Mouse (Mus musculus): ENCODE results near the gene Mrto4. TPM values are rescaled to one million over a fixed set of nuclear protein-coding genes. Genes with fewer than 3 reads are reported as not detected.
A peak's percentile ranks its signal among the peaks of the same experiment; 100 is the strongest.
"Not testable (repeated sequence)": the region's sequence is repeated elsewhere in the genome, so short reads cannot be mapped to it uniquely, and the experiment has no call there.

Mrto4 gene
- polyA plus RNA-seq (2015; fragmentation: Nextera tagmentation; extraction: Ambion mirVana), result 99.6 and 116 TPM in 2 replicates

GRCm38 (mm10) chr4:139351931-139352711 lies at the start of gene Mrto4, which contains the start of the genes Emc1 and Ubr4:
Gene Mrto4 (minus strand): TSS chr4:139352576.
Gene Emc1 (plus strand): TSS chr4:139352587.
Gene Ubr4 (plus strand): TSS chr4:139352609.
- Histone ChIP-seq H3K9me3 (no peaks in the 10 kb centered on the region), H3K27me3 (replicated peaks) (no peaks in the 10 kb centered on the region), H3K36me3 (peaks cover 33% of the 10 kb centered on the region), H3K4me3 (replicated peaks) (peak within 1 kb of the TSS; percentile 66), H3K9ac (peak within 1 kb of the TSS; percentile 74), H3K4me1 (peaks cover 15% of the 10 kb centered on the region), H3K27ac (peak within 1 kb of the TSS; percentile 99), H3K4me2 (peak within 1 kb of the TSS; percentile 92)
- WGBS, result under 1% methylated on average over 64 of the region's 64 CpGs
- ATAC-seq (ENCODE audit: insufficient read depth, low FRiP score, low read depth), result peak; percentile 92

- 83% methylated on average over 5 of the region's 5 CpGs for WGBS
- Histone ChIP-seq H3K27me3 (replicated peaks) (no peaks in the 10 kb centered on the region), H3K4me1 (no peaks in the 10 kb centered on the region), H3K9me3 (no peaks in the 10 kb centered on the region), H3K9ac (no peak overlapping the region), H3K4me2 (no peak overlapping the region), H3K36me3 (peaks cover 76% of the 10 kb centered on the region), H3K4me3 (replicated peaks) (no peak overlapping the region), H3K27ac (no peak overlapping the region)
- 0 out of 2 replicates have a peak, but pooled peaks have one; percentile 31 for ATAC-seq (ENCODE audit: insufficient read depth, low FRiP score, low read depth)
Observed at GRCm38 (mm10) chr4:139400487-139400886, 48.1 kb upstream of the Mrto4 start.

GRCm38 (mm10) chr4:139395431-139395830 lies 43.1 kb upstream of the Mrto4 start:
- 40% methylated on average over 2 of the region's 2 CpGs for WGBS
- ATAC-seq (ENCODE audit: insufficient read depth, low FRiP score, low read depth), result no peak

GRCm38 (mm10) chr4:139389557-139389956 lies 37.2 kb upstream of the Mrto4 start:
- 77% methylated on average over 4 of the region's 4 CpGs for WGBS
- Histone ChIP-seq H3K27ac (no peak overlapping the region), H3K4me3 (replicated peaks) (no peak overlapping the region), H3K4me2 (no peak overlapping the region), H3K9me3 (no peaks in the 10 kb centered on the region), H3K4me1 (peaks cover 18% of the 10 kb centered on the region), H3K9ac (no peak overlapping the region), H3K27me3 (replicated peaks) (no peaks in the 10 kb centered on the region), H3K36me3 (peaks cover 44% of the 10 kb centered on the region)
- no peak for ATAC-seq (ENCODE audit: insufficient read depth, low FRiP score, low read depth)

More at GRCm38 (mm10) chr4:139395431-139395830, 43.1 kb upstream of the Mrto4 start:
- Histone ChIP-seq H3K36me3 (peaks cover 75% of the 10 kb centered on the region), H3K4me3 (replicated peaks) (no peak overlapping the region), H3K4me2 (no peak overlapping the region), H3K27me3 (replicated peaks) (no peaks in the 10 kb centered on the region), H3K9ac (no peak overlapping the region), H3K4me1 (no peaks in the 10 kb centered on the region), H3K9me3 (no peaks in the 10 kb centered on the region), H3K27ac (no peak overlapping the region)

GRCm38 (mm10) chr4:139386869-139387319 lies 34.5 kb upstream of the Mrto4 start:
- peaks cover 28% of the 10 kb centered on the region for H3K4me1 ChIP-seq
- H3K9ac ChIP-seq, result no peak overlapping the region

GRCm38 (mm10) chr4:139385841-139386240 lies 33.5 kb upstream of the Mrto4 start:
- H3K4me2 ChIP-seq; H3K27me3 ChIP-seq (replicated peaks); H3K4me3 ChIP-seq (replicated peaks); H3K9ac ChIP-seq; ATAC-seq (ENCODE audit: insufficient read depth, low FRiP score, low read depth); H3K9me3 ChIP-seq: not testable (repeated sequence)
- 81% methylated on average over 5 of the region's 5 CpGs for WGBS
- peaks cover 32% of the 10 kb centered on the region for H3K4me1 ChIP-seq
- H3K36me3 ChIP-seq, result peaks cover 15% of the 10 kb centered on the region; the same call in 1 of the 2 replicates
- H3K27ac ChIP-seq, result peak overlapping the region; percentile 51; the same call in 1 of the 2 replicates

More at GRCm38 (mm10) chr4:139386869-139387319, 34.5 kb upstream of the Mrto4 start:
- H3K27me3 ChIP-seq (replicated peaks), result no peaks in the 10 kb centered on the region
- WGBS, result 22% methylated on average over 6 of the region's 6 CpGs
- peak; percentile 88 for ATAC-seq (ENCODE audit: insufficient read depth, low FRiP score, low read depth)
- H3K27ac ChIP-seq, result peak overlapping the region; percentile 93
- peak overlapping the region; percentile 44 for H3K4me2 ChIP-seq
- H3K4me3 ChIP-seq (replicated peaks), result peak overlapping the region; percentile 1; the same call in 1 of the 2 replicates
- H3K9me3 ChIP-seq, result no peaks in the 10 kb centered on the region
- H3K36me3 ChIP-seq, result peaks cover 23% of the 10 kb centered on the region

- Histone ChIP-seq H3K9ac (no peak overlapping the region), H3K4me3 (replicated peaks) (peak overlapping the region; percentile 11; the same call in 1 of the 2 replicates)
Observed at GRCm38 (mm10) chr4:139382231-139382630, 29.9 kb upstream of the Mrto4 start.

GRCm38 (mm10) chr4:139381452-139381845 lies 29.1 kb upstream of the Mrto4 start:
- no peak overlapping the region for H3K27ac ChIP-seq
- peaks cover 23% of the 10 kb centered on the region for H3K4me1 ChIP-seq
- H3K27me3 ChIP-seq (replicated peaks), result no peaks in the 10 kb centered on the region
- peak overlapping the region; percentile 76 for H3K9ac ChIP-seq
- peak overlapping the region; percentile 93 for H3K4me3 ChIP-seq (replicated peaks)
- WGBS, result 40% methylated on average over 4 of the region's 4 CpGs
- H3K36me3 ChIP-seq, result no peaks in the 10 kb centered on the region
- peak overlapping the region; percentile 89 for H3K4me2 ChIP-seq
- ATAC-seq (ENCODE audit: insufficient read depth, low FRiP score, low read depth), result no peak
- no peaks in the 10 kb centered on the region for H3K9me3 ChIP-seq

More at GRCm38 (mm10) chr4:139382231-139382630, 29.9 kb upstream of the Mrto4 start:
- Histone ChIP-seq H3K4me2 (peak overlapping the region; percentile 34; the same call in 1 of the 2 replicates), H3K9me3 (no peaks in the 10 kb centered on the region), H3K36me3 (no peaks in the 10 kb centered on the region), H3K27me3 (replicated peaks) (no peaks in the 10 kb centered on the region), H3K4me1 (peaks cover 26% of the 10 kb centered on the region), H3K27ac (no peak overlapping the region)
- no peak for ATAC-seq (ENCODE audit: insufficient read depth, low FRiP score, low read depth)
- 58% methylated on average over 7 of the region's 7 CpGs for WGBS

- peak overlapping the region; percentile 89 for H3K4me2 ChIP-seq
- H3K36me3 ChIP-seq, result no peaks in the 10 kb centered on the region
- H3K27ac ChIP-seq, result peak overlapping the region; percentile 81
- H3K27me3 ChIP-seq (replicated peaks), result no peaks in the 10 kb centered on the region
- no peaks in the 10 kb centered on the region for H3K9me3 ChIP-seq
- WGBS, result 2% methylated on average over 44 of the region's 44 CpGs
- peak; percentile 40 for ATAC-seq (ENCODE audit: insufficient read depth, low FRiP score, low read depth)
- peak overlapping the region; percentile 76 for H3K9ac ChIP-seq
- H3K4me3 ChIP-seq (replicated peaks), result peak overlapping the region; percentile 93
- peaks cover 22% of the 10 kb centered on the region for H3K4me1 ChIP-seq
Observed at GRCm38 (mm10) chr4:139380775-139381451, 28.5 kb upstream of the Mrto4 start.

- ATAC-seq (ENCODE audit: insufficient read depth, low FRiP score, low read depth), result peak; percentile 97
- H3K4me1 ChIP-seq, result peaks cover 18% of the 10 kb centered on the region
- H3K27ac ChIP-seq, result peak overlapping the region; percentile 90
- WGBS, result under 1% methylated on average over 51 of the region's 54 CpGs
- H3K4me2 ChIP-seq, result peak overlapping the region; percentile 62
- H3K9me3 ChIP-seq, result no peaks in the 10 kb centered on the region
- peak overlapping the region; percentile 76 for H3K9ac ChIP-seq
- peak overlapping the region; percentile 93 for H3K4me3 ChIP-seq (replicated peaks)
- H3K27me3 ChIP-seq (replicated peaks), result no peaks in the 10 kb centered on the region
- peaks cover 3% of the 10 kb centered on the region; the same call in 1 of the 2 replicates for H3K36me3 ChIP-seq
Observed at GRCm38 (mm10) chr4:139380207-139380748, 27.9 kb upstream of the Mrto4 start.

GRCm38 (mm10) chr4:139379719-139380118 lies 27.3 kb upstream of the Mrto4 start:
- Histone ChIP-seq H3K4me3 (replicated peaks) (peak overlapping the region; percentile 93), H3K4me1 (peaks cover 18% of the 10 kb centered on the region), H3K27ac (peak overlapping the region; percentile 90), H3K9me3 (no peaks in the 10 kb centered on the region), H3K9ac (peak overlapping the region; percentile 67), H3K27me3 (replicated peaks) (no peaks in the 10 kb centered on the region), H3K4me2 (peak overlapping the region; percentile 62), H3K36me3 (peaks cover 9% of the 10 kb centered on the region)
- WGBS, result 11% methylated on average over 8 of the region's 8 CpGs
- no peak for ATAC-seq (ENCODE audit: insufficient read depth, low FRiP score, low read depth)

All from stomach, embryonic 15.5 days (tissue).